Mouse (Mus musculus): ENCODE results near the gene Zfp941.

GRCm38 (mm10) chr7:140812850-140813249, 9.1 kb downstream of the Zfp941 start:
- TF ChIP-seq CTCF (IDR thresholded peaks at IDR 0.05; ENCODE audit: extremely low read depth, insufficient read length, insufficient replicate concordance, low read depth, low read length) (no peak), POLR2A (IDR thresholded peaks at IDR 0.05; ENCODE audit: low read depth, low read length) (no peak)
